Mouse (Mus musculus) C2C12 (cell line): Measurements from ENCODE around the gene Dnajc5.

Experiments used
- CTCF ChIP-seq: IDR thresholded peaks from one replicate; pipeline ENCODE4 v1.5.1; 2011; ENCODE audit not compliant: control insufficient read depth, insufficient read depth, insufficient read length
- FOSL1 ChIP-seq: IDR thresholded peaks from one replicate; pipeline ENCODE4 v1.8.0; 2011; ENCODE audit warnings: mild to moderate bottlenecking, low read length; ENCODE audit not compliant: poor library complexity, insufficient read depth, severe bottlenecking
- MAX ChIP-seq: IDR thresholded peaks from one replicate; pipeline ENCODE4 v1.6.1; 2011; ENCODE audit warnings: mild to moderate bottlenecking, control low read depth
- MYOD1 ChIP-seq: IDR thresholded peaks from one replicate; pipeline ENCODE4 v1.6.1; 2011; ENCODE audit warnings: low read depth; ENCODE audit not compliant: control insufficient read depth, insufficient read length
- MYOG ChIP-seq: IDR thresholded peaks from one replicate; pipeline ENCODE4 v1.6.1; 2011; ENCODE audit not compliant: control insufficient read depth, insufficient read length; ENCODE audit errors: extremely low read depth

GRCm38 (mm10) chr2:181577981-181578581, 57.8 kb downstream of the Dnajc5 start:
- no peak for TF ChIP-seq CTCF
- no peak for TF ChIP-seq MYOD1
- TF ChIP-seq FOSL1: no peak
- TF ChIP-seq MAX: no peak
- no peak for TF ChIP-seq MYOG
